Mouse (Mus musculus) midbrain, embryonic 14.5 days (tissue): ENCODE measurements around the gene Dynlt1f. TPM values are rescaled to one million over a fixed set of nuclear protein-coding genes. Genes with fewer than 3 reads are reported as not detected.
"Not testable (repeated sequence)": the region's sequence is repeated elsewhere in the genome, so short reads cannot be mapped to it uniquely, and the experiment has no call there.

Source experiments
- ATAC-seq: fragments of 200-750 bp; cut with Nextera tagmentation; 2 replicates; pipeline ENCODE4 v1.8.0; 2017; ENCODE audit warnings: moderate number of reproducible peaks, moderate library complexity; ENCODE audit not compliant: low FRiP score, low TSS enrichment
- DNase-seq: peaks from one replicate; pipeline ENCODE4 v3.0.0-alpha.2; 2015
- H3K27ac ChIP-seq: fragments of 300-500 bp; sonication (generic); replicated peaks from 2 replicates; pipeline ENCODE4 v1.5.1; 2014; ENCODE audit warnings: mild to moderate bottlenecking, low read depth, low read length, moderate library complexity
- H3K27me3 ChIP-seq: fragments of 300-500 bp; sonication (generic); 2 replicates; pipeline ENCODE4 v1.6.1; 2014; ENCODE audit warnings: low read length, control low read depth, mixed read lengths; ENCODE audit not compliant: control insufficient read depth, insufficient read depth
- H3K36me3 ChIP-seq: fragments of 300-500 bp; sonication (generic); 2 replicates; pipeline ENCODE4 v1.6.1; 2014; ENCODE audit warnings: low read length, control low read depth; ENCODE audit not compliant: control insufficient read depth, insufficient read depth
- H3K4me1 ChIP-seq: fragments of 300-500 bp; sonication (generic); 2 replicates; pipeline ENCODE4 v1.6.1; 2014; ENCODE audit warnings: mild to moderate bottlenecking, antibody characterized with exemption, low read length, control low read depth; ENCODE audit not compliant: control insufficient read depth, insufficient read depth
- H3K4me2 ChIP-seq: fragments of 300-500 bp; sonication (generic); 2 replicates; pipeline ENCODE4 v1.6.1; 2014; ENCODE audit warnings: mild to moderate bottlenecking, low read length, moderate library complexity
- H3K4me3 ChIP-seq: fragments of 300-500 bp; sonication (generic); replicated peaks from 2 replicates; pipeline ENCODE4 v1.5.1; 2014; ENCODE audit warnings: low read depth, low read length
- H3K9ac ChIP-seq: fragments of 300-500 bp; sonication (generic); replicated peaks from 2 replicates; pipeline ENCODE4 v1.6.1; 2014; ENCODE audit warnings: mild to moderate bottlenecking, low read length, moderate library complexity
- H3K9me3 ChIP-seq: fragments of 300-500 bp; sonication (generic); 2 replicates; pipeline ENCODE4 v1.6.1; 2016; ENCODE audit warnings: low read length, control low read depth, mixed read lengths; ENCODE audit not compliant: control insufficient read depth
- WGBS: fragments of 180-500 bp; shearing (Covaris S2); extraction: QIAGEN DNeasy Blood & Tissue Kit; methylation state at CpG from one replicate; pipeline ENCODE4 v1.1.7; 2014; 5-methylcytosine and 5-hydroxymethylcytosine counted together
- polyA plus RNA-seq: library from polyadenylated mRNA; unstranded; fragments of >200 nt; fragmentation: Nextera tagmentation; extraction: Ambion mirVana; gene quantifications from 2 replicates; pipeline ENCODE4 v1.2.1, GENCODE M21; 2014

Gene Dynlt1f
- polyA plus RNA-seq: 370 and 378 TPM in 2 replicates

- DNase-seq: peak; percentile 40
- peak within 1 kb of the TSS; percentile 91 for H3K27ac ChIP-seq
- peak; percentile 92 for ATAC-seq
- peak within 1 kb of the TSS; percentile 42 for H3K4me3 ChIP-seq
- not testable (repeated sequence) for H3K4me1 ChIP-seq, H3K9me3 ChIP-seq, H3K36me3 ChIP-seq, H3K27me3 ChIP-seq
- 2% methylated on average over 22 of the region's 33 CpGs for WGBS
- H3K9ac ChIP-seq: peak within 1 kb of the TSS; percentile 49; the same call in 1 of the 2 replicates
- peak within 1 kb of the TSS; percentile 47 for H3K4me2 ChIP-seq
These were observed at the start of gene Dynlt1f for GRCm38 (mm10) chr17:6655567-6656281. TSS of gene Dynlt1f (minus strand) at chr17:6655900.

- whole genome bisulfite sequencing: 35% methylated on average over 6 of the region's 9 CpGs
- not testable (repeated sequence) for H3K4me1 ChIP-seq, H3K4me2 ChIP-seq, H3K4me3 ChIP-seq, H3K27me3 ChIP-seq, H3K27ac ChIP-seq, H3K9me3 ChIP-seq, H3K36me3 ChIP-seq, H3K9ac ChIP-seq
- DNase-seq: peak; percentile 31
- peak; percentile 83 for ATAC-seq
These were observed 47.9 kb upstream of the Dynlt1f start for GRCm38 (mm10) chr17:6703381-6704270.

GRCm38 (mm10) chr17:6702625-6703221, 47.0 kb upstream of the Dynlt1f start:
- 23% methylated on average over 2 of the region's 8 CpGs for WGBS
- not testable (repeated sequence) for H3K36me3 ChIP-seq, ATAC-seq, H3K4me1 ChIP-seq, H3K4me3 ChIP-seq, DNase-seq, H3K27ac ChIP-seq, H3K4me2 ChIP-seq, H3K9ac ChIP-seq, H3K27me3 ChIP-seq, H3K9me3 ChIP-seq

GRCm38 (mm10) chr17:6700077-6700476, 44.4 kb upstream of the Dynlt1f start:
- not testable (repeated sequence) for H3K27me3 ChIP-seq, H3K4me1 ChIP-seq, H3K4me2 ChIP-seq, H3K4me3 ChIP-seq, ATAC-seq, H3K9ac ChIP-seq, DNase-seq, H3K9me3 ChIP-seq, H3K27ac ChIP-seq, H3K36me3 ChIP-seq
- WGBS: 86% methylated on average over 4 of the region's 7 CpGs

- 90% methylated on average over 8 of the region's 9 CpGs for WGBS
- not testable (repeated sequence) for H3K9me3 ChIP-seq
These were observed 43.8 kb upstream of the Dynlt1f start for GRCm38 (mm10) chr17:6699502-6699901.

GRCm38 (mm10) chr17:6697224-6697775, 41.6 kb upstream of the Dynlt1f start:
- H3K4me1 ChIP-seq, H3K4me3 ChIP-seq, H3K27me3 ChIP-seq, H3K9me3 ChIP-seq, H3K27ac ChIP-seq, H3K9ac ChIP-seq, H3K36me3 ChIP-seq, H3K4me2 ChIP-seq: not testable (repeated sequence)
- DNase-seq (peak; percentile 51), ATAC-seq (peak; percentile 40; the same call in 1 of the 2 replicates)
- 54% methylated on average over 2 of the region's 4 CpGs for WGBS

More at GRCm38 (mm10) chr17:6699502-6699901, 43.8 kb upstream of the Dynlt1f start:
- H3K4me1 ChIP-seq, H3K36me3 ChIP-seq, H3K4me2 ChIP-seq, H3K27ac ChIP-seq, H3K9ac ChIP-seq, DNase-seq, ATAC-seq, H3K27me3 ChIP-seq, H3K4me3 ChIP-seq: not testable (repeated sequence)

GRCm38 (mm10) chr17:6696521-6696920, 40.8 kb upstream of the Dynlt1f start:
- not testable (repeated sequence) for H3K4me3 ChIP-seq, ATAC-seq, H3K4me1 ChIP-seq, H3K27me3 ChIP-seq, H3K4me2 ChIP-seq, H3K27ac ChIP-seq, DNase-seq, H3K9ac ChIP-seq, H3K36me3 ChIP-seq, H3K9me3 ChIP-seq
- WGBS: 59% methylated on average over 8 of the region's 8 CpGs

- not testable (repeated sequence) for H3K4me1 ChIP-seq, H3K9me3 ChIP-seq, DNase-seq, H3K4me2 ChIP-seq, H3K36me3 ChIP-seq, H3K27ac ChIP-seq, H3K27me3 ChIP-seq, ATAC-seq, H3K9ac ChIP-seq, H3K4me3 ChIP-seq
- 78% methylated on average over 9 of the region's 9 CpGs for WGBS
These were observed 40.0 kb upstream of the Dynlt1f start for GRCm38 (mm10) chr17:6695712-6696111.
